Mouse (Mus musculus) spleen, adult 2 months (tissue): ENCODE measurements at regions not wholly inside any gene's neighbourhood (a gene's known extent, or its start where the extent isn't known, plus 50 kb on each side); places are given as distances from the start of the nearest gene placed in this dataset.

Experiments
- DNase-seq, 2 experiments: peaks; one replicate each; pipeline versions ENCODE4 v3.0.0 to v3.0.0-alpha.2; 2012 to 2021; ENCODE audit warnings: low spot score in 2 of 2, low read depth in 1 of 2
- H3K27ac ChIP-seq: fragments of 200-500 bp; 2 replicates; pipeline ENCODE4 v1.5.1; 2012; ENCODE audit warnings: low read length, inconsistent platforms; ENCODE audit not compliant: insufficient read depth
- H3K27me3 ChIP-seq: fragments of 200-500 bp; 2 replicates; pipeline ENCODE4 v1.6.1; 2012; ENCODE audit warnings: mild to moderate bottlenecking, moderate library complexity, low read length, inconsistent platforms; ENCODE audit not compliant: control insufficient read depth, insufficient read depth
- H3K36me3 ChIP-seq: fragments of 200-500 bp; 2 replicates; pipeline ENCODE4 v1.6.1; 2012; ENCODE audit warnings: mild to moderate bottlenecking, low read length, inconsistent platforms; ENCODE audit not compliant: control insufficient read depth, insufficient read depth
- H3K4me1 ChIP-seq: fragments of 200-500 bp; 2 replicates; pipeline ENCODE4 v1.6.1; 2011; ENCODE audit warnings: inconsistent platforms; ENCODE audit not compliant: control insufficient read depth, insufficient read depth, insufficient read length
- H3K4me3 ChIP-seq: fragments of 200-500 bp; 2 replicates; pipeline ENCODE4 v1.5.1; 2011; ENCODE audit warnings: mild to moderate bottlenecking, inconsistent platforms; ENCODE audit not compliant: insufficient read depth, insufficient read length; ENCODE audit errors: extremely low read depth
- CTCF ChIP-seq: fragments of 200-500 bp; IDR thresholded peaks from 2 replicates; pipeline ENCODE4 v1.5.1; 2011; ENCODE audit warnings: mild to moderate bottlenecking, inconsistent platforms; ENCODE audit not compliant: insufficient read depth, insufficient read length, insufficient replicate concordance; ENCODE audit errors: extremely low read depth
- POLR2A ChIP-seq: fragments of 200-500 bp; IDR thresholded peaks from 2 replicates; pipeline ENCODE4 v1.6.1; 2011; ENCODE audit warnings: low read depth, low read length, inconsistent platforms
- WGBS: fragments of 180-500 bp; shearing (Covaris S2); methylation state at CpG from one replicate; pipeline ENCODE4 v1.1.7; 2018; 5-methylcytosine and 5-hydroxymethylcytosine counted together

- WGBS: 61% methylated on average over 3 of the region's 3 CpGs
- Histone ChIP-seq H3K27ac (no peak overlapping the region), H3K36me3 (no peaks in the 10 kb centered on the region), H3K4me1 (no peaks in the 10 kb centered on the region), H3K4me3 (no peak overlapping the region), H3K27me3 (no peaks in the 10 kb centered on the region)
- TF ChIP-seq POLR2A (no peak), CTCF (no peak)
- no peak for DNase-seq
Measured at GRCm38 (mm10) chr2:34111286-34111685, 223.5 kb upstream of the Mvb12b start.

- Histone ChIP-seq H3K27me3 (no peaks in the 10 kb centered on the region), H3K27ac (no peak overlapping the region), H3K4me1 (no peaks in the 10 kb centered on the region), H3K4me3 (no peak overlapping the region), H3K36me3 (no peaks in the 10 kb centered on the region)
- WGBS: 84% methylated on average over 17 of the region's 17 CpGs
- DNase-seq: no peak
- no peak for TF ChIP-seq POLR2A
- no peak for TF ChIP-seq CTCF
Measured at GRCm38 (mm10) chr2:34110582-34110981, 222.8 kb upstream of the Mvb12b start.

GRCm38 (mm10) chr2:34107566-34108303 lies 220.0 kb upstream of the Mvb12b start:
- H3K4me1 ChIP-seq: no peaks in the 10 kb centered on the region
- TF ChIP-seq CTCF (no peak), POLR2A (no peak)
- 88% methylated on average over 27 of the region's 27 CpGs for WGBS
- DNase-seq: no peak
- H3K4me3 ChIP-seq: no peak overlapping the region
- no peaks in the 10 kb centered on the region for H3K27me3 ChIP-seq
- no peaks in the 10 kb centered on the region for H3K36me3 ChIP-seq
- H3K27ac ChIP-seq: no peak overlapping the region

- WGBS: 79% methylated on average over 15 of the region's 15 CpGs
- Histone ChIP-seq H3K4me3 (no peak overlapping the region), H3K36me3 (no peaks in the 10 kb centered on the region), H3K4me1 (no peaks in the 10 kb centered on the region), H3K27me3 (no peaks in the 10 kb centered on the region; the same call in 1 of the 2 replicates), H3K27ac (no peak overlapping the region)
- DNase-seq: no peak
- no peak for TF ChIP-seq CTCF
- TF ChIP-seq POLR2A: no peak
Measured at GRCm38 (mm10) chr2:34106837-34107565, 219.3 kb upstream of the Mvb12b start.

GRCm38 (mm10) chr2:34106245-34106644 lies 218.5 kb upstream of the Mvb12b start:
- Histone ChIP-seq H3K36me3 (no peaks in the 10 kb centered on the region), H3K4me3 (no peak overlapping the region), H3K4me1 (no peaks in the 10 kb centered on the region), H3K27ac (no peak overlapping the region), H3K27me3 (no peaks in the 10 kb centered on the region; the same call in 1 of the 2 replicates)
- 87% methylated on average over 9 of the region's 9 CpGs for WGBS
- TF ChIP-seq CTCF (no peak), POLR2A (no peak)
- no peak for DNase-seq

- Histone ChIP-seq H3K4me1 (no peaks in the 10 kb centered on the region), H3K27ac (no peak overlapping the region), H3K4me3 (no peak overlapping the region), H3K36me3 (no peaks in the 10 kb centered on the region), H3K27me3 (no peaks in the 10 kb centered on the region; the same call in 1 of the 2 replicates)
- no peak for DNase-seq
- WGBS: 58% methylated on average over 13 of the region's 13 CpGs
- TF ChIP-seq CTCF (no peak), POLR2A (no peak)
Measured at GRCm38 (mm10) chr2:34105271-34106051, 217.7 kb upstream of the Mvb12b start.
